Mouse (Mus musculus) bone marrow, adult 2 months (tissue): ENCODE results near the gene Zdhhc14.

Source experiments
- CTCF ChIP-seq: fragments of 200-500 bp; IDR thresholded peaks from 2 replicates; pipeline ENCODE4 v1.5.1; 2011; ENCODE audit warnings: low read length, control low read depth; ENCODE audit not compliant: control insufficient read depth, insufficient read depth
- POLR2A ChIP-seq: fragments of 200-500 bp; IDR thresholded peaks from 2 replicates; pipeline ENCODE4 v1.6.1; 2011; ENCODE audit warnings: low read depth, mild to moderate bottlenecking, control low read depth, low read length, borderline replicate concordance; ENCODE audit not compliant: control insufficient read depth

DNA sequence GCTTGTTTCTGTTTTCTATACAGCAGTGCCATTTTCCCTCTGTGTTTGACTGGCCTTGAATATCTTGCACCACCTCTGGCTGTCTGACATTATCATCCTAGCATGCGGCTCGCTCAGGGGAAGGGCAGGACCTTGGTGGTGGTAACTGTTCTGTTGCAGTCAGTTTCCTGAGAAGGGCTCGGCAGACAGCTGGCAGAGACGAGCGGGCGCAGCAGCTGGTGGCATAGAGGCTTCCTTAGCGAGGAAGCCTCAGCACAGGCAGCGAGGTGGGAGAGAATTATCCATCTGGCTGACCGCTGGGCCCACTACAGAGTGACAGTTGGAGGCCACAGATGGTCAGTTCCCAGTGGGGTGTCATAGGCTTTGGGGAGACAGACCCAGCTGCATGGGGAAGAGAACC is 18.2 kb downstream of the Zdhhc14 start:
- TF ChIP-seq CTCF (no peak), POLR2A (peak; percentile 29; the same call in 1 of the 2 replicates)
